Mouse (Mus musculus) E14TG2a.4 (cell line): ENCODE measurements around the gene Ulk3.
A peak's percentile ranks its signal among the peaks of the same experiment; 100 is the strongest.

ENCODE experiments used
- H3K27me3 ChIP-seq: 2 replicates; pipeline ENCODE4 v1.6.1; 2014; ENCODE audit warnings: low read length, control low read depth; ENCODE audit not compliant: insufficient read depth
- H3K36me3 ChIP-seq: 2 replicates; pipeline ENCODE4 v1.6.1; 2014; ENCODE audit warnings: low read length, control low read depth; ENCODE audit not compliant: insufficient read depth
- H3K4me1 ChIP-seq: replicated peaks from 2 replicates; pipeline ENCODE4 v1.6.1; 2014; ENCODE audit warnings: low read depth, low read length, control low read depth
- H3K4me3 ChIP-seq: replicated peaks from 2 replicates; pipeline ENCODE4 v1.5.1; 2014; ENCODE audit warnings: mild to moderate bottlenecking, low read length
- H3K9me3 ChIP-seq: 2 replicates; pipeline ENCODE4 v1.6.1; 2014; ENCODE audit warnings: low read length, control low read depth
- CTCF ChIP-seq: conservative IDR thresholded peaks from 2 replicates; pipeline ENCODE4 v1.5.1; 2014; ENCODE audit warnings: low read length
- NANOG ChIP-seq: IDR thresholded peaks from 2 replicates; pipeline ENCODE4 v1.6.1; 2014; ENCODE audit warnings: borderline replicate concordance, low read length, mixed read lengths
- POU5F1 ChIP-seq: IDR thresholded peaks from 2 replicates; pipeline ENCODE4 v1.6.1; 2014; ENCODE audit warnings: low read length, borderline replicate concordance

Gene Ulk3

GRCm38 (mm10) chr9:57577144-57577849, 12.0 kb upstream of the Ulk3 start:
- H3K36me3 ChIP-seq: peaks cover 84% of the 10 kb centered on the region
- peaks cover 3% of the 10 kb centered on the region; the same call in 1 of the 2 replicates for H3K4me1 ChIP-seq
- no peak overlapping the region for H3K4me3 ChIP-seq
- H3K9me3 ChIP-seq: no peaks in the 10 kb centered on the region
- no peaks in the 10 kb centered on the region for H3K27me3 ChIP-seq
- TF ChIP-seq POU5F1 (no peak), CTCF (no peak)

GRCm38 (mm10) chr9:57584991-57585390, 4.3 kb upstream of the Ulk3 start:
- H3K27me3 ChIP-seq: no peaks in the 10 kb centered on the region
- H3K4me1 ChIP-seq: peaks cover 25% of the 10 kb centered on the region
- H3K4me3 ChIP-seq: no peak overlapping the region
- H3K9me3 ChIP-seq: no peaks in the 10 kb centered on the region
- TF ChIP-seq POU5F1 (no peak), CTCF (no peak), NANOG (no peak)
- peaks cover 79% of the 10 kb centered on the region for H3K36me3 ChIP-seq

DNA sequence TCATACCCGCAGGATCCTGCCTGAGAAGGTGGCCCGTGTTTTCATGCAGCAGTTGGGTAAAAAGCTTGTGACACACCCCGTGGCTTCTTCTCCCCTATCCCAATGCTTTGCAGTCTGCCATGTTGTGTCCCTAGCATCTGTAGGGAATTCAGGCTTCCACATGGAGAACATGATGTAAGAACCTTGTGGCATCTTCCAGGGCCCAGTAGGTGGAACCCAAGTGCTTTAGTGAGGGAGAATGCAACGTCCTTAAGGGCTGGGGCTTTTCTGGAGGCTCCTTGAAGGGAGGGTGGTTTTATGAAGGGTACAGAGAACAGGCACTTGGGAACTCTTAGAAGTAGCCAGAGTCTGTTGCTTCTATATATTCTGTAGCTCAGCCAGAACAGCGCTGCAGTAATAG, 1.5 kb downstream of the Ulk3 start:
- Histone ChIP-seq H3K4me1 (peaks cover 64% of the 10 kb centered on the region), H3K27me3 (no peaks in the 10 kb centered on the region; the same call in 1 of the 2 replicates), H3K36me3 (peaks cover 72% of the 10 kb centered on the region), H3K4me3 (peak overlapping the region; percentile 91; the same call in 1 of the 2 replicates), H3K9me3 (no peaks in the 10 kb centered on the region)
- TF ChIP-seq CTCF: no peak
- TF ChIP-seq NANOG: no peak
- TF ChIP-seq POU5F1: no peak

DNA sequence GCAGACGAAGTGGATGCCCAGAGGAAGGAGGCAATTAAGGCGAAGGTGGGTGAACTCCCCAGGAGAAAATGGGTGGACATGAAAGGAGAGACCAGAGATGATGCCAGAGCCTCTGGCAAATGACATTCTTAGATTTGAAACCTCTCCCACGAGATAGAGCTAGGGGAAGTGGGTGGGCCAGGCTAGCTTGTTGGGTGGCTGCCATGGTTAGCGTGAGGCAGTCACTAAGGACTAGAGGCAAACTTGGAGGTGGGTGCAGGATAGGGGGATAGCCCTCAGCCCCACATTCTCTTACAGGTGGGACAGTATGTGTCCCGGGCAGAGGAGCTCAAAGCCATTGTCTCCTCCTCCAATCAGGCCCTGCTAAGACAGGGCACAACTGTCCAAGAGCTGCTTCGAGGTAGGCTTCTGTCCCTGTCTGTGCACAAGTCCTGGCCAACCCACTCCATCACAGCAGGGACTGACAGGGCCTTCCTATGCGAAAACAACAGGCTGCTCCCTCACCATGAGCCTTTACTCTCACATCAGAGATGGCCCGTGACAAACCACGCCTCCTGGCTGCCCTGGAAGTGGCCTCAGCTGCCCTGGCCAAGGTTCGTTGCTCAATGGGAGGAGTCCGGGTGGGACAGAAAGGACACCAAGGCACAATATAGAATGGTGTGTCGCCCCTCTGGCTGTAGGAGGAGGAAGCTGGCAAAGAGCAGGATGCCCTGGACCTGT, 4.4 kb downstream of the Ulk3 start:
- H3K36me3 ChIP-seq: peaks cover 52% of the 10 kb centered on the region
- no peak overlapping the region for H3K4me3 ChIP-seq
- H3K4me1 ChIP-seq: peaks cover 47% of the 10 kb centered on the region
- H3K9me3 ChIP-seq: no peaks in the 10 kb centered on the region
- H3K27me3 ChIP-seq: no peaks in the 10 kb centered on the region; the same call in 1 of the 2 replicates
- TF ChIP-seq POU5F1: no peak
- TF ChIP-seq NANOG: no peak
- no peak for TF ChIP-seq CTCF

- TF ChIP-seq NANOG (no peak), POU5F1 (no peak), CTCF (no peak)
- Histone ChIP-seq H3K4me3 (no peak overlapping the region), H3K4me1 (peaks cover 47% of the 10 kb centered on the region), H3K9me3 (no peaks in the 10 kb centered on the region), H3K36me3 (peaks cover 52% of the 10 kb centered on the region), H3K27me3 (no peaks in the 10 kb centered on the region; the same call in 1 of the 2 replicates)
Measured at GRCm38 (mm10) chr9:57594174-57594509, 4.9 kb downstream of the Ulk3 start.

- H3K9me3 ChIP-seq: no peaks in the 10 kb centered on the region
- no peak overlapping the region for H3K4me3 ChIP-seq
- peaks cover 38% of the 10 kb centered on the region for H3K36me3 ChIP-seq
- H3K27me3 ChIP-seq: peaks cover 6% of the 10 kb centered on the region
- TF ChIP-seq POU5F1 (no peak), NANOG (no peak), CTCF (no peak)
- H3K4me1 ChIP-seq: peaks cover 48% of the 10 kb centered on the region
Measured at GRCm38 (mm10) chr9:57597265-57597664, 8.0 kb downstream of the Ulk3 start.

GRCm38 (mm10) chr9:57597929-57598382, 8.7 kb downstream of the Ulk3 start:
- H3K27me3 ChIP-seq: peaks cover 10% of the 10 kb centered on the region
- peaks cover 31% of the 10 kb centered on the region for H3K36me3 ChIP-seq
- H3K4me1 ChIP-seq: peaks cover 42% of the 10 kb centered on the region
- no peak for TF ChIP-seq CTCF
- no peak for TF ChIP-seq NANOG
- no peak for TF ChIP-seq POU5F1
- H3K4me3 ChIP-seq: no peak overlapping the region
- H3K9me3 ChIP-seq: no peaks in the 10 kb centered on the region

GRCm38 (mm10) chr9:57598851-57599563, 9.8 kb downstream of the Ulk3 start:
- Histone ChIP-seq H3K27me3 (peaks cover 19% of the 10 kb centered on the region), H3K9me3 (no peaks in the 10 kb centered on the region; the same call in 1 of the 2 replicates), H3K4me1 (peaks cover 38% of the 10 kb centered on the region), H3K36me3 (peaks cover 20% of the 10 kb centered on the region), H3K4me3 (0 out of 2 replicates have a peak overlapping the region, but pooled peaks have one; percentile 14)
- no peak for TF ChIP-seq POU5F1
- no peak for TF ChIP-seq NANOG
- TF ChIP-seq CTCF: no peak
